Mouse (Mus musculus) embryonic facial prominence, embryonic 15.5 days (tissue): ENCODE data around the gene Tlr4. TPM values are rescaled to one million over a fixed set of nuclear protein-coding genes. Genes with fewer than 3 reads are reported as not detected.

Experiments
- ATAC-seq: fragments of 200-750 bp; cut with Nextera tagmentation; 2 replicates; pipeline ENCODE4 v1.8.0; 2017; ENCODE audit warnings: low read depth, moderate TSS enrichment; ENCODE audit not compliant: insufficient number of reproducible peaks, low FRiP score, low TSS enrichment
- H3K27ac ChIP-seq: fragments of 300-500 bp; sonication (generic); replicated peaks from 2 replicates; pipeline ENCODE4 v1.5.1; 2015; ENCODE audit warnings: mild to moderate bottlenecking, inconsistent platforms
- H3K27me3 ChIP-seq: fragments of 300-500 bp; sonication (generic); 2 replicates; pipeline ENCODE4 v1.6.1; 2015; ENCODE audit warnings: inconsistent platforms
- H3K36me3 ChIP-seq: fragments of 300-500 bp; sonication (generic); 2 replicates; pipeline ENCODE4 v1.6.1; 2015; ENCODE audit warnings: mild to moderate bottlenecking, inconsistent platforms
- H3K4me1 ChIP-seq: fragments of 300-500 bp; sonication (generic); 2 replicates; pipeline ENCODE4 v1.6.1; 2015; ENCODE audit warnings: inconsistent platforms
- H3K4me2 ChIP-seq: fragments of 300-500 bp; sonication (generic); replicated peaks from 2 replicates; pipeline ENCODE4 v1.6.1; 2015; ENCODE audit warnings: mild to moderate bottlenecking, inconsistent platforms
- H3K4me3 ChIP-seq: fragments of 300-500 bp; sonication (generic); replicated peaks from 2 replicates; pipeline ENCODE4 v1.5.1; 2015; ENCODE audit warnings: mild to moderate bottlenecking, inconsistent platforms
- H3K9ac ChIP-seq: fragments of 300-500 bp; sonication (generic); 2 replicates; pipeline ENCODE4 v1.6.1; 2015; ENCODE audit warnings: inconsistent platforms
- H3K9me3 ChIP-seq: fragments of 300-500 bp; sonication (generic); replicated peaks from 2 replicates; pipeline ENCODE4 v1.6.1; 2016; ENCODE audit warnings: inconsistent platforms
- WGBS: fragments of 180-500 bp; shearing (Covaris S2); methylation state at CpG from one replicate; pipeline ENCODE4 v1.1.7; 2015; 5-methylcytosine and 5-hydroxymethylcytosine counted together
- polyA plus RNA-seq: library from polyadenylated mRNA; unstranded; fragments of >200 nt; fragmentation: Nextera tagmentation; extraction: Ambion mirVana; gene quantifications from 2 replicates; pipeline ENCODE4 v1.2.1, GENCODE M21; 2015

Gene Tlr4
- polyA plus RNA-seq, 1 experiment from 2014 or later, result 2.3 TPM

DNA sequence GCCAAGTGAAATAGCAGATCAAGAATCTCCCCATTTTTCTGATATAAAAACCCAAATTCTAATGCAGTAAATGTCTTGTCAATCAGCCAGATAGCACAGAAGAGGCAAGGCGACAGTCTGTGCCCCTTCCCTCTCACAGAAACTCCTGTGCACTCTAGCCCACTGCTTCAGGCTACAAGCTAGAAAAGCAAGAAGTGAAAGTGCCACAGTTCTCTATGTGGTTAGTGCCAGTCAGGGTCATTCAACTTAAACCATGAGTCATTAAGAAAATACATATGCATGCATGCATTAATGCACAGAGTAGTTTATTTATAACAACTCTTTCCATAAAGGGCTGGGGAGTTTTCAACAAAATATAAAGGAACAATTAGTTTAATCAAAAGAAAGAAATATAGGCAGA is 15.9 kb downstream of the Tlr4 start:
- no peaks in the 10 kb centered on the region for H3K36me3 ChIP-seq
- H3K4me1 ChIP-seq, result no peaks in the 10 kb centered on the region
- H3K27ac ChIP-seq, result no peak overlapping the region
- no peaks in the 10 kb centered on the region for H3K27me3 ChIP-seq
- no peak overlapping the region for H3K9ac ChIP-seq
- no peaks in the 10 kb centered on the region for H3K9me3 ChIP-seq
- no peak overlapping the region for H3K4me3 ChIP-seq
- no peak for ATAC-seq
- 44% methylated on average over 1 of the region's 1 CpGs for WGBS
- H3K4me2 ChIP-seq, result no peak overlapping the region

- no peak for ATAC-seq
- Histone ChIP-seq H3K4me2 (no peak overlapping the region), H3K27ac (no peak overlapping the region), H3K4me1 (no peaks in the 10 kb centered on the region), H3K9me3 (no peaks in the 10 kb centered on the region), H3K36me3 (no peaks in the 10 kb centered on the region), H3K27me3 (no peaks in the 10 kb centered on the region), H3K9ac (no peak overlapping the region), H3K4me3 (no peak overlapping the region)
- 72% methylated on average over 3 of the region's 3 CpGs for WGBS
Measured at GRCm38 (mm10) chr4:66852011-66852410, 24.6 kb downstream of the Tlr4 start.

- ATAC-seq, result no peak
- no peak overlapping the region for H3K9ac ChIP-seq
- 86% methylated on average over 1 of the region's 1 CpGs for WGBS
- H3K27me3 ChIP-seq, result no peaks in the 10 kb centered on the region
- H3K27ac ChIP-seq, result no peak overlapping the region
- no peaks in the 10 kb centered on the region for H3K4me1 ChIP-seq
- H3K4me2 ChIP-seq, result no peak overlapping the region
- no peaks in the 10 kb centered on the region for H3K36me3 ChIP-seq
- H3K9me3 ChIP-seq, result no peaks in the 10 kb centered on the region
- no peak overlapping the region for H3K4me3 ChIP-seq
Measured at GRCm38 (mm10) chr4:66856992-66857391, 29.6 kb downstream of the Tlr4 start.

DNA sequence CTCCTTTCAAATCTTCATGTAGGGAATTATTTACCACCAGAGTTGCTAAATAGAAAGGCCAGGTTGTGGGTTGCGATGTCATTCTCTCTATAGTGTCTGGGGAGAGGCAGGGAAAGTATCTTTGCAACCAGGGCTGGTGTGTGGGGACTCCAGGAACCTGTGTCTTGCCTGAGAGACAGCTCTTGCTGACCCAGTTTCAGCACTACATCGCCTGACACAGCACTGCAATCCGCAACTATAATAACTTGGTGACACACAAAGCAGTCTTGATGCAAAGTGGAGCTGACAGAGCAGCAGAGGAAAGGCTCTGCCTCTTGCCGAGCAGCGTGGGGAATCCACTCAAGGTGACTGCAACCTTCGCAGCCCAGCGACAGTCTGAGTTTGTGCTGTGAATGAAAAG is 42.5 kb downstream of the Tlr4 start:
- H3K9ac ChIP-seq, result no peak overlapping the region
- ATAC-seq, result no peak
- 60% methylated on average over 7 of the region's 7 CpGs for WGBS

GRCm38 (mm10) chr4:66872026-66872425 is 44.6 kb downstream of the Tlr4 start:
- H3K27me3 ChIP-seq, result no peaks in the 10 kb centered on the region
- 81% methylated on average over 5 of the region's 5 CpGs for WGBS

More for the DNA sequence above, 42.5 kb downstream of the Tlr4 start:
- H3K36me3 ChIP-seq, result no peaks in the 10 kb centered on the region
- no peaks in the 10 kb centered on the region for H3K9me3 ChIP-seq
- H3K4me1 ChIP-seq, result no peaks in the 10 kb centered on the region
- H3K27ac ChIP-seq, result no peak overlapping the region
- H3K27me3 ChIP-seq, result no peaks in the 10 kb centered on the region
- H3K4me3 ChIP-seq, result no peak overlapping the region
- H3K4me2 ChIP-seq, result no peak overlapping the region

DNA sequence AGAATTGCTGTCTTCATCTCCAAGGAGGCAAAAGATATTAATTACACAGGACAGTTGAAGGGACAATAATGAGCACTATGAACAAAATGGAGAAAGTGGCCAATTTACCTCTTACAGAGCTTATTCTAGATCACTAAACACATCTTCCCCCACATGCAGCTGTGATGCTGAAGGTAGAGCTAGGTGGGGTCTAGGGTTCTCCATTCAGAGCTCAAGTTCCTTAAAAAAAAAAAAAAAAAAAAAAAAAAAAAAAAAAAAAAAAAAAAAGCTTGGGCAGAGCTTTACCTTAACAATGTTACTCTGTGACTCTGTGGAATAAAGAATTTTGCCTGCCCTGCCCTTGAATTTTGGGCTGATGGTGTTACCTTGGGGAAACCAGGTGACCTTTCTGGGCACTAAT is 46.0 kb downstream of the Tlr4 start:
- Histone ChIP-seq H3K4me1 (no peaks in the 10 kb centered on the region), H3K9ac (no peak overlapping the region), H3K4me3 (no peak overlapping the region), H3K36me3 (no peaks in the 10 kb centered on the region), H3K9me3 (no peaks in the 10 kb centered on the region), H3K27ac (no peak overlapping the region), H3K27me3 (no peaks in the 10 kb centered on the region), H3K4me2 (no peak overlapping the region)
- ATAC-seq, result no peak

More at GRCm38 (mm10) chr4:66872026-66872425, 44.6 kb downstream of the Tlr4 start:
- Histone ChIP-seq H3K9ac (no peak overlapping the region), H3K4me2 (no peak overlapping the region), H3K4me3 (no peak overlapping the region), H3K27ac (no peak overlapping the region), H3K4me1 (no peaks in the 10 kb centered on the region), H3K9me3 (no peaks in the 10 kb centered on the region), H3K36me3 (no peaks in the 10 kb centered on the region)
- ATAC-seq, result no peak

GRCm38 (mm10) chr4:66875751-66876150 is 48.4 kb downstream of the Tlr4 start:
- H3K4me3 ChIP-seq, result no peak overlapping the region
- WGBS, result 78% methylated on average over 4 of the region's 4 CpGs
- H3K4me2 ChIP-seq, result no peak overlapping the region
- no peak for ATAC-seq
- no peaks in the 10 kb centered on the region for H3K9me3 ChIP-seq
- H3K27ac ChIP-seq, result no peak overlapping the region
- no peak overlapping the region for H3K9ac ChIP-seq
- no peaks in the 10 kb centered on the region for H3K36me3 ChIP-seq
- H3K4me1 ChIP-seq, result no peaks in the 10 kb centered on the region
- H3K27me3 ChIP-seq, result no peaks in the 10 kb centered on the region

DNA sequence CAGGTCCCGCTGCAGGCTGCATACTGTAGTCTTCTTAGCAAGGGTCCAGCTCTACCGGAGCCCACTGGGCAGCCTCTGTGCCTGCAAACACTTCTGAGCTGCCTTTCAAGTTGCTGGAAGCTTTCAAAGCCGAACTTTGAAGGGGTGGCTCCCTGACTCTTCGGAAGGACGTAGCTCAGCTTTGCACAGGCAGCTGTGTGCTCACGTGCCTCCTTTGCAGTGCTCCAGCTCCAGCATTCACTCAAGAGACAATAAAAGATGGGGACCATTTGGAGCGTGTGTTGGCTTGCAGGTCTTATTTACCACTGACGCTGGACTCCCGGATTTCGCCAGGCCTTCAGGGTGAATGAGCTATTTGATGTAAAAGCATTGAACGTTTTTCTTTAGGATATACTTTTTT is 50.2 kb downstream of the Tlr4 start:
- H3K27me3 ChIP-seq, result no peaks in the 10 kb centered on the region
- no peak overlapping the region for H3K4me3 ChIP-seq
- no peaks in the 10 kb centered on the region for H3K36me3 ChIP-seq
- H3K27ac ChIP-seq, result no peak overlapping the region
- no peak for ATAC-seq
- H3K4me1 ChIP-seq, result no peaks in the 10 kb centered on the region
- no peak overlapping the region for H3K9ac ChIP-seq
- WGBS, result 56% methylated on average over 11 of the region's 11 CpGs
- no peak overlapping the region for H3K4me2 ChIP-seq
- no peaks in the 10 kb centered on the region for H3K9me3 ChIP-seq

GRCm38 (mm10) chr4:66881496-66881895 is 54.1 kb downstream of the Tlr4 start:
- H3K4me1 ChIP-seq, result no peaks in the 10 kb centered on the region
- no peaks in the 10 kb centered on the region for H3K27me3 ChIP-seq
- 79% methylated on average over 1 of the region's 1 CpGs for WGBS
- no peak overlapping the region for H3K9ac ChIP-seq
- no peaks in the 10 kb centered on the region for H3K36me3 ChIP-seq
- H3K27ac ChIP-seq, result no peak overlapping the region
- H3K4me2 ChIP-seq, result no peak overlapping the region
- no peak for ATAC-seq
- H3K9me3 ChIP-seq, result no peaks in the 10 kb centered on the region
- H3K4me3 ChIP-seq, result no peak overlapping the region

GRCm38 (mm10) chr4:66883264-66883663 is 55.9 kb downstream of the Tlr4 start:
- H3K9me3 ChIP-seq, result no peaks in the 10 kb centered on the region
- H3K9ac ChIP-seq, result no peak overlapping the region
- 94% methylated on average over 5 of the region's 5 CpGs for WGBS
- H3K4me1 ChIP-seq, result no peaks in the 10 kb centered on the region
- ATAC-seq, result no peak
- no peak overlapping the region for H3K4me2 ChIP-seq
- H3K36me3 ChIP-seq, result no peaks in the 10 kb centered on the region
- H3K27me3 ChIP-seq, result no peaks in the 10 kb centered on the region
- no peak overlapping the region for H3K27ac ChIP-seq
- no peak overlapping the region for H3K4me3 ChIP-seq

DNA sequence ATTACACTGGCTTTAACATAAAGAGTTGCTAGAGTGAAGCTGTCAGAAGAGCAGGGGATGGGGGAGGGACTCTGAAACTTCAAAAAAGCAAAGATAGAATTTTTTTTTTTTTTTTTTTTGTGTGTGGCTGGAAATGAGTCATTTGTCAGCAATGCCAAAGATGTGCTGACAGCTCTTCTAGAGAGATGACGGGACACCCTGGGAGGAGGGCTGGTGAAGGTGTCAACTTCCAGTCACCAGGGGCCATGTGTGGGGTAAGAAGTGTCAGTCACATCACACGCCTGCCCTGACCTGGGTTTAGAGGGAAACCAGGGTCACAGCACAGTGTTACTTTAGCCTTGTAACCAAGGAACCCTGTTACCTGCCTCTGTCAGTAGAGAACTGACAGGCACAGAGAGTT is 67.2 kb downstream of the Tlr4 start:
- no peak overlapping the region for H3K27ac ChIP-seq
- 18% methylated on average over 2 of the region's 2 CpGs for WGBS
- ATAC-seq, result no peak

GRCm38 (mm10) chr4:66894981-66895380 is 67.6 kb downstream of the Tlr4 start:
- Histone ChIP-seq H3K4me3 (no peak overlapping the region), H3K4me1 (no peaks in the 10 kb centered on the region), H3K9ac (no peak overlapping the region), H3K36me3 (no peaks in the 10 kb centered on the region), H3K27ac (no peak overlapping the region), H3K9me3 (no peaks in the 10 kb centered on the region), H3K4me2 (no peak overlapping the region), H3K27me3 (no peaks in the 10 kb centered on the region)
- ATAC-seq, result no peak
- 63% methylated on average over 7 of the region's 7 CpGs for WGBS

More for the DNA sequence above, 67.2 kb downstream of the Tlr4 start:
- Histone ChIP-seq H3K4me2 (no peak overlapping the region), H3K4me3 (no peak overlapping the region), H3K27me3 (no peaks in the 10 kb centered on the region), H3K9ac (no peak overlapping the region), H3K36me3 (no peaks in the 10 kb centered on the region), H3K4me1 (no peaks in the 10 kb centered on the region), H3K9me3 (no peaks in the 10 kb centered on the region)
